ENCODE assay signal across 14 mouse cellular contexts in the genomic region with DNA sequence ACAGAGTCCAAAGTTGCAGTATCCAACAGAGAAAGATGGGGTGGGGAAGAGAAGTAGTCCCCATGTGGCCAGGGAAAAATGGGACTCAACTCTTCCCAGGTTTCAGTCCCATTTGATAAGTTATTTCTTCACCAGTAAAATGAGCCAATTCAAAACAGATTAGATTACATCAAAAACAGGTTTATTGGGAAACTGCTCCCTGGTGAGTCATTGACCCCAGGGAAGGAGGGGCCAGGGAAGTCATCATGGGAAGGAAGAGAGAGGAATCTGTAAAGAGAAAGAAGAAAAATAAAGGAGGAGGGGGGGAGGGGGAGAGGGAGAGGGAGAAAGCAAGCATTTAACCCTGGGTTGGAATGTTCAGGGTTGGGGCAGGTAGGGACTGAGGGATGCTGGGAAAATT.
"Had no signal": no experiment of that assay in that cellular context is flagged by ENCODE, and none has a peak within 500 bp of the region (broad histone marks: within the 10 kb centered on the region; RNA-seq: fewer than 3 reads in every experiment).

No protein-coding gene starts in this region.

- H3K4me1 ChIP-seq: midbrain, embryonic 13.5 days; midbrain, embryonic 15.5 days; neural tube, embryonic 13.5 days; neural tube, embryonic 15.5 days had no signal

- H3K4me2 ChIP-seq: lung, embryonic 14.5 days; midbrain, embryonic 11.5 days; midbrain, embryonic 13.5 days; midbrain, embryonic 15.5 days; neural tube, embryonic 13.5 days; neural tube, embryonic 15.5 days had no signal

- H3K9me3 ChIP-seq: midbrain, embryonic 13.5 days; midbrain, embryonic 15.5 days; neural tube, embryonic 13.5 days; neural tube, embryonic 15.5 days had no signal

- ATAC-seq: midbrain, embryonic 13.5 days; midbrain, embryonic 15.5 days had no signal

- H3K4me3 ChIP-seq: midbrain, embryonic 13.5 days; midbrain, embryonic 15.5 days; neural tube, embryonic 13.5 days; neural tube, embryonic 15.5 days had no signal

- H3K27me3 ChIP-seq: midbrain, embryonic 13.5 days; midbrain, embryonic 15.5 days; neural tube, embryonic 13.5 days; neural tube, embryonic 15.5 days had no signal

- H3K27ac ChIP-seq: midbrain, embryonic 13.5 days; midbrain, embryonic 15.5 days; neural tube, embryonic 13.5 days; neural tube, embryonic 15.5 days had no signal

- H3K9ac ChIP-seq: lung, embryonic 14.5 days; midbrain, embryonic 13.5 days; midbrain, embryonic 15.5 days; neural tube, embryonic 13.5 days; neural tube, embryonic 15.5 days had no signal

- DNase-seq: lung, adult 18-20 months; lung, embryonic 14.5 days; lung, postnatal 10 days; lung, postnatal 4 days; right cerebral cortex, postnatal 14 days; spleen, adult 18-20 months; thymus, adult 18-20 months; thymus, postnatal 14 days; thymus, postnatal 36 days had no signal

- H3K36me3 ChIP-seq: midbrain, embryonic 13.5 days; midbrain, embryonic 15.5 days; neural tube, embryonic 13.5 days; neural tube, embryonic 15.5 days had no signal
